Mouse (Mus musculus) thymus, postnatal 25 days (tissue): ENCODE measurements around the gene Draxin.
"Not testable (repeated sequence)": the region's sequence is repeated elsewhere in the genome, so short reads cannot be mapped to it uniquely, and the experiment has no call there.

Experiments used
- DNase-seq: peaks from one replicate; pipeline ENCODE4 v3.0.0; 2022

Draxin gene

GRCm38 (mm10) chr4:148130561-148131413 is at the start of gene Draxin:
Gene Draxin (minus strand): TSS chr4:148130698.
- DNase-seq = peak; percentile 35

- no peak for DNase-seq
Observed at GRCm38 (mm10) chr4:148177716-148178115, 47.2 kb upstream of the Draxin start.

GRCm38 (mm10) chr4:148176603-148177002 is 46.1 kb upstream of the Draxin start:
- not testable (repeated sequence) for DNase-seq

DNA sequence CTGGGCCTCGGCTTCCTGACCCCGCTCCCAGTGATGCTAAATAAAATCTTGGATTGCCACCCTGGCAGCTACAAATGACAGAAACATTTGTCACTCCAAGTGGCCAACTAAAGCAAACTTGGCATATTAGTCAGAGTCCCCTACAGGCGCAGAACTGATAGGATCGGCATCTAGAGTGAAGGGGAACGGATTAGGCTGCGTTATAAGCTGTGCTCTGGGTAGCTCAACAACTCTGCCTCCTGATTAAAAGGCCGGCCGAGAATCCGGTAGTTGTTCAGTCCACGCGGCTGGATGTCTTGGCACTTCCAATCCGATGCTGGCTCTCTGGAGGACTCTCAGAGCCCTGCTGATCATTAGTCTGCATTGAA is 44.0 kb upstream of the Draxin start:
- DNase-seq = no peak

- DNase-seq = no peak
Observed at GRCm38 (mm10) chr4:148173811-148174494, 43.5 kb upstream of the Draxin start.

- no peak for DNase-seq
Observed at GRCm38 (mm10) chr4:148171261-148171660, 40.8 kb upstream of the Draxin start.

- DNase-seq = peak; percentile 43
Observed at GRCm38 (mm10) chr4:148170842-148171241, 40.3 kb upstream of the Draxin start.

- no peak for DNase-seq
Observed at GRCm38 (mm10) chr4:148169586-148169985, 39.1 kb upstream of the Draxin start.

DNA sequence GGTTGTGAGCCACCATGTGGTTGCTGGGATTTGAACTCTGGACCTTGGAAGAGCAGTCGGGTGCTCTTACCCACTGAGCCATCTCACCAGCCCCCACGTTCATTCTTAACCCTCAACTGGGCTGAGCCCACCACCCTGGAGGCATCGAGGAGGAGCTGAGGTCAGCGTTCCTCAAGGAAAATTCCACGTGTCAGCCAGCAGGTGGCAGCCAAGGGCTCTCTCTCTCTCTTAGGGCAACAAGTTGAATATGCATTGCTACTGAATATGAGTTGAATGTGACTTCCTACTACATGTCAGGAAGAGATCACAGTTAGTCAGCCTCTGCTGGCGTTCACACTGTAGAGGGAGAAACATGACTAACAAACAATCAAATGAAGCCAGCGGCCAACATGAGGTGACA is 37.8 kb upstream of the Draxin start:
- DNase-seq = peak; percentile 69

- peak; percentile 74 for DNase-seq
Observed at GRCm38 (mm10) chr4:148166986-148167385, 36.5 kb upstream of the Draxin start.

- no peak for DNase-seq
Observed at GRCm38 (mm10) chr4:148166431-148166830, 35.9 kb upstream of the Draxin start.

DNA sequence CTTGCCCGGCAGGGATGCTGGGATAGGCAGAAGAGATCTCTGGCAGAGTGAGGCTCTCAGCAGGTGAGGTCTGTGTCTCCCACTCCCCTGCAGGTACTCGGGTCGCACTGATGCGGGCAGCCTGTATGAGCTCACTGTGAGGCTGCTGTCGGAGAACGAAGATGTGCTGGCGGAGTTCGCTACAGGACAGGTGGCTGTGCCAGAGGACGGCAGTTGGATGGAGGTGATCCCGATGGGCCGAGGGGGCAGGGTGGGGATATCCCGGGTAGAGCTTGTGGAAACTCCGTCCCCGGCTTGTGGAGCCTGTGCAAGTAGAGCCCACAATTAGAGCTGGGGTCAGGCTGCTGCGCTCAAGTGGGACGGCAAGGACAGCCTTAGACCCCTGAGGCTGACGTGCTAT is 35.1 kb upstream of the Draxin start:
- no peak for DNase-seq

DNA sequence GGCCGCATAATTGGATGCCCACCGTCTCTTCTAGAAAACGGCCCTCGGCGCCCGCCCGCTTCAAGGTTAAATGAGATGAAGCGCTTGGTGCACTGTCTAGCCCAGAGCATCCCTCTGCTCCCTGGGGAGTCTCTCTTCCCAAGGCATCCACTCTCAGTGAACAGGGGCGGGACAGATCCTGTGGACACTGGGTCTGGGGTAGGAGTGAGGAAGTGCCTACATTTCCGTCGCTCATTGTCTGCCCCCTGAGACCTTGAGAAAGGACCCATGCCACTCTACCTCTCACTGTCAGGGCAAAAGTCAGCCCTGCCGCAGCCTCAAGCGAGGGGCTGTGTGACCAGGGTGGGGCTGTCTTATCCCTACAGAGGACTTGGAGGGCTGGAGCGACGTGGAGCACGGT is 34.0 kb upstream of the Draxin start:
- DNase-seq = no peak

DNA sequence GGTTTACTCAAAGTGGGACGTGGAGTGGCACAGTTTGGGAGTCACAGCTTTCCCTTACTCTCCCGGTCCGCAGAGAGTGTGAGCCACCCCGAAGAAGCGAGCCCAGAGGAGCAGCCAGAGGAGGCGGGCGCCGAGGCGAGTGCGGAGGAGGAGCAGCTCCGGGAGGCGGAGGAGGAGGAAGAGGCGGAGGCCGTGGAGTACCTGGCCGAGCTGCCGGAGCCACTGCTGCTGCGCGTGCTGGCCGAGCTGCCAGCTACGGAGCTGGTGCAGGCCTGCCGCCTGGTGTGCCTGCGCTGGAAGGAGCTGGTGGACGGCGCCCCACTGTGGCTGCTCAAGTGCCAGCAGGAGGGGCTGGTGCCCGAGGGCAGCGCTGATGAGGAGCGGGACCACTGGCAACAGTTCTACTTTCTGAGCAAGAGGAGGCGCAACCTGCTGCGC is 33.5 kb upstream of the Draxin start:
- peak; percentile 80 for DNase-seq

- DNase-seq = no peak
Observed at GRCm38 (mm10) chr4:148160436-148161390, 30.2 kb upstream of the Draxin start, which contains the start of the genes Fbxo44 and Fbxo2. Gene Fbxo44 (minus strand): TSS chr4:148160482. Gene Fbxo2 (plus strand): TSS chr4:148160621.

GRCm38 (mm10) chr4:148159544-148160435 is 29.3 kb upstream of the Draxin start:
- peak; percentile 91 for DNase-seq

DNA sequence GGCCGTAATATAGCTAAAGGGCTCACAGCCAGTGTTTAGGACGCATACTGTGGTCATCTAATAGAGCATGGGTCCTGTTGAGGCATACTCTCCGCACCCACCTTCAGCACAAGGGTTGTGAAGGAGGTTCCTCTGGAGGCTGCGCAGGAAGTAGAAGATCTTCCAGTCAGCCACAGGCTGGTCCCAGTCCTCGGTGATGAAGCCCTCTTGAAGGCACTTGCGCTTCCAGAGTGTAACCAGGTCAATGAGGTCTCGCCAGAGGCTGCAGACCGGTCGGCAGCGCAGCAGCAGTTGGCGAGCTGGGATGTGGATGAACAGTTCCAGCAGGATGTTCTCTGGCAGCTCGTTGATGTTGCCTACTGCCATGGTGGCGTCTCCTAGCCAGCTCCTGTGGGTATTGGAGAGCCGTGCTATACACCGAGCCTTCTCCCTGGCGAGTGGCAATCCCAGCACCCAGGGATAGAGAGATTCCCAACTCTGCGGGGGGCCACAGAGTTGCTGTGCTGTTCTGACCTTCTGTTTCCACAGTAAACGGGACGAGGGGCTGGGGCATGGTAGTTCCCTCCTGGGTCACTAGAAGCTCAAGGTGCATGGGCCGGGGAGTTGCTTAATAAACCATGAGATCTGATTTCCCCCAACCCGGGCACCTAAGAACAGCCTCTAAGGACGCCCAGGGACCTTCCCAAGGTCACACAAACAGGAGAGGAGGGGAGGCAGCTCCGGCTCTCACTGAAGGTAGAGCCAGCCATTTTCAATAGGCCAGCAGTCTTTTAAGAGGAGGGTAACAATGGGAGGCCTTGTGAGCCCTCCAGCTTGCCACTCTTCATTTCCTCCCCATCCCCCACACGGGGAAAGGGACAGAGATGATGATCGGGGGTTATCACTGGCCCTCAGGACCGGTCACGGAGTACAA is 28.2 kb upstream of the Draxin start:
- no peak for DNase-seq

- no peak for DNase-seq
Observed at GRCm38 (mm10) chr4:148154982-148155381, 24.5 kb upstream of the Draxin start.

GRCm38 (mm10) chr4:148154006-148154405 is 23.5 kb upstream of the Draxin start:
- no peak for DNase-seq

GRCm38 (mm10) chr4:148152547-148152946 is 22.0 kb upstream of the Draxin start:
- DNase-seq = no peak
